Mouse (Mus musculus): Measurements from ENCODE around the gene Nrm.

Gene Nrm

GRCm38 (mm10) chr17:35903992-35904355, 42.9 kb downstream of the Nrm start:
- DNase-seq (ENCODE audit: low read depth, low spot score): no peak

GRCm38 (mm10) chr17:35905587-35905986, 44.5 kb downstream of the Nrm start:
- no peak for DNase-seq (ENCODE audit: low read depth, low spot score)

- DNase-seq (ENCODE audit: low read depth, low spot score): no peak
Observed at GRCm38 (mm10) chr17:35907609-35908008, 46.5 kb downstream of the Nrm start.

GRCm38 (mm10) chr17:35909186-35909918, 48.2 kb downstream of the Nrm start:
- no peak for DNase-seq (ENCODE audit: low read depth, low spot score)

GRCm38 (mm10) chr17:35909919-35910369, 48.8 kb downstream of the Nrm start, which contains the start of gene Atat1:
Gene Atat1, minus strand, starts transcription at chr17:35910075.
- DNase-seq (ENCODE audit: low read depth, low spot score): peak; percentile 91

GRCm38 (mm10) chr17:35914975-35915374, 53.9 kb downstream of the Nrm start:
- DNase-seq (ENCODE audit: low read depth, low spot score): no peak

All from c-Kit-negative CD71-positive TER-119-positive erythroid progenitor cells, embryonic 14.5 days (primary cell).